Mouse (Mus musculus) right cerebral cortex, postnatal 14 days (tissue): Measurements from ENCODE around the gene Pip5k1c.
A peak's percentile ranks its signal among the peaks of the same experiment; 100 is the strongest.

Experiments used
- DNase-seq: peaks from one replicate; pipeline ENCODE4 v3.0.0; 2022

The Pip5k1c gene

GRCm38 (mm10) chr10:81303761-81304160 lies 11.0 kb downstream of the Pip5k1c start:
- DNase-seq, result no peak

DNA sequence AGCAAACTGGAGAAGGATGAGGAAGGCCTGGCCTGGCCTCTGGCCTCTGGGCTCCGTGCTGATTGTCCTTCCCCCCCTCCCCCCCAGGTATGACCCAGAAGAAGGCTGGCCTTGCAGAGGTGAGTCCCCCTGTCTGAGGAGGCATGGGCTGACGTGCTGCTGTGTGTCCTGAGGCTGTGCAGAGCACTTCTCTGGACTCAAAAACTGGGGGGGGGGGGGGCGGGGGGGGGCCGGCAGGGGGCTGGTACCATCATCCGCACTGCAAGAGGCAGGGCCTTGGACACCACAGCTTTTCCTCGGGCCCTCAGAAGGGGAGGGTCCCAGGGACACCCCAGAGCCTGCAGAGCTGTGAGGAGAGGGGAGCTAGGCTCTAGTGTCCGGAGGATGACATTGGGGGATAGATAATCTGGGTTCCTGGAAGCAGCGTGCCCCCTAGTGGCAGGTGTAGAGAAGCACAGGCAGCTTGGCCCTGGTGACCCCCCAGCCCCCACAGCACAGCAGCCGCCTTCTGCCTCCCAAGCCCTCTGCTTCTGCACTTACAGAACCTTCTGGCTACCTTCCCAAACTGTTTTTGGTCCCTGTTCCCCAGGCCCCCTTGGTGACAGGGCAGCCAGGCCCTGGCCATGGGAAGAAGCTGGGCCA lies 12.0 kb downstream of the Pip5k1c start:
- no peak for DNase-seq

DNA sequence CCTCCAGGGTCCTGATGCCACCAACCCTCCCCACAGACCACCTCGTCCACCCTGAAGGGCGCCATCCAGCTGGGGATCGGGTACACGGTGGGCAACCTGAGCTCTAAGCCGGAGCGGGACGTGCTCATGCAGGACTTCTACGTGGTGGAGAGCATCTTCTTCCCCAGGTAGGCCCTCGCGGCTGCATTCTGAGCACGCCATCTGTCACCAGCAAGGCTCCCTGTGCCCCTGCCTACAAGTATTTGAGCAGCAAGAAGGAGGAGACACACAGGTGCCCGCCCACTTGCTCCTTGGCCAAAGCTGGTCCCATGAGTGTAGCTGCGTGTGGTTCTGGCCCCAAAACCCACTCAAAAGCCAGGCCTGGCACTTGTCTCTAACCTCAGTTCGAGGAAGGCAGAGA lies 12.9 kb downstream of the Pip5k1c start:
- DNase-seq, result no peak

DNA sequence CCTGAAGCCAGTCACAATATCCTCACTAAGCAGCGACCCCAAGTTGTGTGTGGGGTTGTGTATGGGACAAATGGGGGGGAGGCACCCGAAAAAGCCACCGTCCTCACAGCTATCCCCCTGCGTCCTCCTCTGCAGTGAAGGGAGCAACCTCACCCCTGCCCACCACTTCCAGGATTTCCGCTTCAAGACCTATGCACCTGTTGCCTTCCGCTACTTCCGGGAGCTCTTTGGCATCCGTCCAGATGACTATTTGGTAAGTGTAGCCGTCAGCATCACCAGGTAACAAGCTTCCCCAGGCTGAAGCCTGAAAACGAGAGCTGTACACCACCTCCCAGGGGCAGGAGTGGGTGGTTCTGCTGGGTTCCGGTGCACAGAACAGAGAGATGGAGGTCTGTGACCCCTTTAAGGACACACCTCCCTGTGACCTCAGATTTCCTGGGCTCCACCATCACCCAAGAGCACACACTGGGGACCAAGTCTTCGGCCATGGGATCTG lies 13.5 kb downstream of the Pip5k1c start:
- no peak for DNase-seq

- no peak for DNase-seq
These were observed 14.3 kb downstream of the Pip5k1c start for GRCm38 (mm10) chr10:81306837-81307682.

DNA sequence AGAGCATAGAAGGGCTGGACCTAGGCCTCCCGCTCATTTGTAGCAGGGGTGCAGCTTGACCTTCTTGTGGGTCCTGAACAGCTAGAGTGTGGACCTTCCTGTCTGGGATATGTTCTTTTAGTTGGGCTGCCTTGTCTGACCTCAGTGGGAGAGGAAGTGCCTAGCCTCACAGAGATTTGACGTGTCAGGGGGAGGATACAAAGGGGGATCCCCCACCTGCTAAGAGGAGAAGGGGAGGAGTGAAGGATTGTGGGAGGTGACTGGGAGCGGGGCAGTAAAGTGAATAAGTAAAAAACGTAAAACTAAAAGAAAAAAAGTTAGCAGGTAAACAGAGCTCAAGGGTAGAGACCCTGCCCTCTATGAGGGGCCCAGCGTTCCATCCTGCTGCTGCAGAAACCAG lies 16.8 kb downstream of the Pip5k1c start:
- DNase-seq, result no peak

GRCm38 (mm10) chr10:81313581-81313980 lies 20.8 kb downstream of the Pip5k1c start:
- no peak for DNase-seq

GRCm38 (mm10) chr10:81314201-81314600 lies 21.4 kb downstream of the Pip5k1c start:
- no peak for DNase-seq

DNA sequence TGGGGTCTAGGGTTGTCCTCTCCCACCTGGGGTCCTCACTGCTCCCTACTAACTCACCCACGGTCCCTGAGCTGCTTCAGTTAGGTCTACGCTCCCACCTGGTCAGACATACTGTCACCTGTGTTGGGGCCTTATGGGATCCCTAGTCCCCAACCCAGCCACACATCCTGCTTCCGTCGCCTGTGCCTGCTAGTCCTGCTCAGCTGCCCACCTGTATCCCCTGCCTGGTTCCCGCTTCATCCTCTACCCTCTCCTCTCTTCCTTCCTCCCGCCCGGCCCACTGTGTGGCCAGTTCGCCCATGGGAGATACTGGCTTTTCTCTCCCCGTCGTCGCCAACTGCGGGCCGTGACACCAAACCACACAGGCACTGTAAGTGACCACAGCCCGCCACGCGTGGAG lies 22.8 kb downstream of the Pip5k1c start:
- DNase-seq, result no peak

GRCm38 (mm10) chr10:81316338-81317060 lies 23.7 kb downstream of the Pip5k1c start:
- DNase-seq, result no peak

GRCm38 (mm10) chr10:81317273-81317672 lies 24.5 kb downstream of the Pip5k1c start:
- DNase-seq, result no peak

DNA sequence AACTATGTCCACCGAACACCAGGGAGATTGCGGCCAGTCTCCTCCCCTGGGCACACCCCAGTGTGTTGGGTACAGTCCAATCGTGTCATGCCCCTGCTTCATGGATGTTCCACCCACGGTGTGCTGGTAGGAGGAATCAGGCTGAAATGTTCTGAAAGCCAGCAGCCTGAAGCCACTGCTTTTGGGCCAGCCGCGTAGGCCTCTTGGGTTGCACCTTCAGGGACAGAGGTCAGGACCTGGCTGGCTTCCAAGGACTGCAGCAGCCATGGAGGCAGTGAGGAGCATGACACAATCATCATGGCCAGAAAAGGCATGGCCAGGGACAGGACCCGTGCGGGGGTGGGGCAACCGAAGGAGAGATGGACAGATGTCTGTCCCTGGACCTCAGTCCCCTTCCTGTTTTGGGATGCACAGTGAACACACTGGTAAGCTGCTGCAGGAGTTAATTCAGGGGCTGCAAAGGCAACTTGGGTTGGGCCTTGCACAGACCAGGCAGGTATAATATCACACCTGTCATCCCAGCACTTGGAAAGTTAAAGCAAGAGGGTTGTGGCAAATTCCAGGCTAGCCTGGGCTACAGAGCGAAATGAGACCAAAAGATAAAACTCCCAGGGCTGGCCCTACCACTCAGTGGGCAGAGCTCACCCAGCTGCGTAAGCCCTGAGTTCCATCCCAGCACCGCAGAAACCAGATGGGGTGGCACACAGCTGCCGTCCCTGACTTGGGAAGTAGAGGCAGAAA lies 26.0 kb downstream of the Pip5k1c start:
- peak; percentile 52 for DNase-seq

GRCm38 (mm10) chr10:81319330-81319699 lies 26.6 kb downstream of the Pip5k1c start:
- no peak for DNase-seq

GRCm38 (mm10) chr10:81319741-81320549 lies 27.2 kb downstream of the Pip5k1c start:
- DNase-seq, result no peak

- peak; percentile 99 for DNase-seq
These were observed 28.0 kb downstream of the Pip5k1c start, which contains the start of gene Cactin for GRCm38 (mm10) chr10:81320550-81321347. Cactin (plus strand) TSS chr10:81321103.

DNA sequence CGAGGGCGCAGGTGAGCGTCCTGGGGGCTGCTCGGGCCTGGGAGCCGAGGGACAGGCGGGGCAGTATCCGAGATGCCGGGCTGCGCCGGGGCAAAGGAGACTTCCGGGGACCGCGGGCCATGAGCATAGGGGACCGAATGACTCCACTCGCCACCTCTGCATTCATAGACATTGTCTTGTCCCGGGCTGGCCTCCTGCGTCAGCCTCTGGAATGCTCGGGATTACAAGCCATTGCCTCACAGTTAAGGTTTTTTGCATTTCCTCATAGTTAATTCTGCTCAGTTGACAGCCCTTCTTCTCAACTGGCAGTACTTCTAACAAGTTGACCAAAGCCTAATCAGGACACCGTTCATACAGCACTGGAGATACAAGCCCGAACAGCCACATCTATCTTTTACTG lies 28.7 kb downstream of the Pip5k1c start:
- DNase-seq, result no peak

DNA sequence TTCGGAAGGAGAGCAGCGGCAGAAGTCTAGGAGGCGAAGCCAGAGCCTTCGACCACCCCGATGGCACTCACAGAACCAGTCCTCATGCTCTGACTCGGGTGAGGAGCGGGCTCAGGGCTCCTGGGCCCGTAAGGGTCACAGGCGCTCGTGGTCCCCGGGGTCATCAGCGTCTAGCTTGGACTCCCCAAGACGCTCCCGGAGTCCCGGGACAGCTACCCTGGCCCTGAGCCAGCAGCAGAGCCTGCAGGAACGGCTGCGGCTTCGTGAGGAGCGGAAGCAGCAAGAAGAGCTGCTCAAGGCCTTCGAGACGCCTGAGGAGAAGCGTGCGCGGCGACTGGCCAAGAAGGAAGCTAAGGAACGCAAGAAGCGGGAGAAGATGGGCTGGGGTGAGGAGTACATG lies 29.7 kb downstream of the Pip5k1c start:
- no peak for DNase-seq

DNA sequence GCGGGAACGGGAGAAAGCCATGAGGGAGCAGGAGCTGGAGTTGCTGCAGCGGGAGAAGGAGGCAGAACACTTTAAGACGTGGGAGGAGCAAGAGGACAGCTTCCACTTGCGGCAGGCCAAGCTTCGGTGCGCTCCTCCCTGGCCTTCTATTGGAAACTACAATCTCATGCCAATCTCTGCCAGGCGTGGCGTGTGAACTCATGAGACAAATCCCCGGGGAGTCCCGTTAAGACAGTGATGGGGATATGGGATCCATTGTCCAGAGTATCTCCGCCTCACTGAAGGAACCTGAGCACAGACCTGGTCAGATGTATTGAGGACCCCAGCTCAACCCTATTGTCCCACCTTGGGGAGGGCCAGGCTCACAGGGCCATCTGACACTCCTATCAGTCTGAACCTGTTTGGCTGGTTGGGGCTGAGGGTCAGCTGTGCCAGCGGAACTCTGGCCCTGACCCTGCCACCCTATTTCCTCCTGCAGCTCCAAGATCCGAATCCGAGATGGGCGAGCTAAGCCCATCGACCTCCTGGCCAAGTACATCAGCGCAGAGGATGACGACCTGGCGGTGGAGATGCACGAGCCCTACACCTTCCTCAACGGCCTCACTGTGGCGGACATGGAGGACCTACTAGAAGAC lies 30.5 kb downstream of the Pip5k1c start:
- DNase-seq, result no peak

DNA sequence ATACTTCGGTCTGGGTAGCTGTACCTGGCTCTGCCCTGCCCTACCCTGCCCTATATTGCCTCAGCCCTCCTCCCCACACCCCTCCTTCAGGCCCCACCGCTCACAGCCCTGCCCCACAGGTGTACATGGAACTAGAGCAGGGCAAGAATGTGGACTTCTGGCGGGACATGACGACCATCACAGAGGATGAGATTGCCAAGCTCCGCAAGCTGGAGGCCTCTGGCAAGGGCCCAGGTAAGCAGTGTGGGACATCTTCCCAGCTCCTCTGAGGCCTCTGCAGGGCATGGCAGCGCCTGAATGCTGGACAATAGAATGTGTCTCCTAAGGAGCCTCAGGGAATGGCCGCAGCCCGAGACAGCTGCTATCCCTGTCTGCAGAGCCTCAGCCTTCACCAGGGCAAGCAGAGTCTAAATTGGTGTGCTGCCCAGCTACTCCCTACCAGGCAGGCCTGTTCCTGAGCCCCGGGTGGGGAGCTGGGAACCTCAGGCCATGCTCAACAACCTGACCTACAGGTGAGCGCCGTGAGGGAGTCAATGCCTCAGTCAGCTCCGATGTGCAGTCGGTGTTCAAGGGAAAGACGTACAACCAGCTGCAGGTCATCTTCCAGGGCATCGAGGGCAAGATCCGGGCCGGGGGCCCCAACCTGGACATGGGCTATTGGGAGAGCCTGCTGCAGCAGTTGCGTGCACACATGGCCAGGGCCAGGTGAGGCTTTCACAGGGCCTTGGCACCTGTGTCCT lies 31.2 kb downstream of the Pip5k1c start:
- no peak for DNase-seq

- DNase-seq, result no peak
These were observed 32.4 kb downstream of the Pip5k1c start for GRCm38 (mm10) chr10:81325176-81325575.
